Mouse (Mus musculus) 3T3-L1 (cell line): ENCODE data around the gene Vrk3.

ENCODE experiments used
- DNase-seq: peaks from one replicate; pipeline ENCODE4 v3.0.0-alpha.2; 2015; ENCODE audit warnings: low read depth, low spot score

The Vrk3 gene

GRCm38 (mm10) chr7:44760366-44760765 lies 12.2 kb downstream of the Vrk3 start:
- DNase-seq: no peak

GRCm38 (mm10) chr7:44768129-44768528 lies 19.9 kb downstream of the Vrk3 start:
- DNase-seq: no peak

- peak; percentile 87 for DNase-seq
Measured at GRCm38 (mm10) chr7:44770046-44770578, 21.9 kb downstream of the Vrk3 start.

- DNase-seq: no peak
Measured at GRCm38 (mm10) chr7:44772591-44773204, 24.5 kb downstream of the Vrk3 start.

- peak; percentile 91 for DNase-seq
Measured at GRCm38 (mm10) chr7:44776849-44777498, 28.8 kb downstream of the Vrk3 start.

GRCm38 (mm10) chr7:44780101-44780500 lies 31.9 kb downstream of the Vrk3 start:
- no peak for DNase-seq

- DNase-seq: no peak
Measured at GRCm38 (mm10) chr7:44789531-44789930, 41.3 kb downstream of the Vrk3 start.

GRCm38 (mm10) chr7:44790066-44790465 lies 41.9 kb downstream of the Vrk3 start:
- no peak for DNase-seq

- DNase-seq: no peak
Measured at GRCm38 (mm10) chr7:44792781-44793180, 44.6 kb downstream of the Vrk3 start.

GRCm38 (mm10) chr7:44808927-44809326 lies 60.7 kb downstream of the Vrk3 start:
- DNase-seq: no peak

GRCm38 (mm10) chr7:44809466-44809865 lies 61.3 kb downstream of the Vrk3 start:
- no peak for DNase-seq

GRCm38 (mm10) chr7:44810365-44810764 lies 62.2 kb downstream of the Vrk3 start:
- DNase-seq: no peak

GRCm38 (mm10) chr7:44810819-44811557 lies 62.8 kb downstream of the Vrk3 start:
- DNase-seq: no peak

GRCm38 (mm10) chr7:44812651-44813325 lies 64.6 kb downstream of the Vrk3 start:
- DNase-seq: no peak

- no peak for DNase-seq
Measured at GRCm38 (mm10) chr7:44813985-44814384, 65.8 kb downstream of the Vrk3 start.

- DNase-seq: no peak
Measured at GRCm38 (mm10) chr7:44814423-44814822, 66.2 kb downstream of the Vrk3 start.

GRCm38 (mm10) chr7:44814952-44815553 lies 66.8 kb downstream of the Vrk3 start:
- DNase-seq: no peak

- peak; percentile 96 for DNase-seq
Measured at GRCm38 (mm10) chr7:44815721-44816469, 67.7 kb downstream of the Vrk3 start, which contains the start of the genes Nup62 and Il4i1. Gene Nup62 (plus strand): TSS chr7:44816088. Gene Il4i1 (plus strand): TSS chr7:44816387.

GRCm38 (mm10) chr7:44816470-44817021 lies 68.3 kb downstream of the Vrk3 start, which contains the start of gene Atf5:
Gene Atf5 (minus strand): TSS chr7:44816658.
- peak; percentile 58 for DNase-seq

GRCm38 (mm10) chr7:44817441-44817840 lies 69.2 kb downstream of the Vrk3 start:
- DNase-seq: peak; percentile 29
